Mouse (Mus musculus) liver, adult 2 months (tissue): ENCODE data around the gene Fto. TPM values are rescaled to one million over a fixed set of nuclear protein-coding genes. Genes with fewer than 3 reads are reported as not detected.

ENCODE experiments used
- DNase-seq: peaks from one replicate; pipeline ENCODE4 v3.0.0-alpha.2; 2011; ENCODE audit warnings: low read depth, low spot score; ENCODE audit errors: extremely low read depth
- H3K27ac ChIP-seq: fragments of 200-500 bp; replicated peaks from 2 replicates; pipeline ENCODE4 v1.5.1; 2012; ENCODE audit warnings: low read depth, mild to moderate bottlenecking, control low read depth, inconsistent platforms, low read length; ENCODE audit not compliant: insufficient read depth
- H3K27me3 ChIP-seq: fragments of 200-500 bp; 2 replicates; pipeline ENCODE4 v1.6.1; 2012; ENCODE audit warnings: mild to moderate bottlenecking, moderate library complexity, low read length, inconsistent platforms; ENCODE audit not compliant: control insufficient read depth, insufficient read depth
- H3K36me3 ChIP-seq: fragments of 200-500 bp; 2 replicates; pipeline ENCODE4 v1.6.1; 2012; ENCODE audit warnings: low read length, inconsistent platforms; ENCODE audit not compliant: control insufficient read depth, insufficient read depth
- H3K4me1 ChIP-seq: fragments of 200-500 bp; 2 replicates; pipeline ENCODE4 v1.6.1; 2011; ENCODE audit warnings: low read length; ENCODE audit not compliant: control insufficient read depth, insufficient read depth
- H3K4me3 ChIP-seq: fragments of 200-500 bp; 2 replicates; pipeline ENCODE4 v1.5.1; 2011; ENCODE audit warnings: low read depth, mild to moderate bottlenecking, control low read depth, low read length, moderate library complexity; ENCODE audit not compliant: insufficient read depth
- H3K79me2 ChIP-seq: fragments of 200-500 bp; 2 replicates; pipeline ENCODE4 v1.6.1; 2012; ENCODE audit warnings: inconsistent platforms, mild to moderate bottlenecking, low read length, moderate library complexity; ENCODE audit not compliant: control insufficient read depth, insufficient read depth
- H3K9ac ChIP-seq: fragments of 200-500 bp; 2 replicates; pipeline ENCODE4 v1.6.1; 2012; ENCODE audit warnings: low read depth, mild to moderate bottlenecking, control low read depth, inconsistent platforms, low read length
- CTCF ChIP-seq: fragments of 200-500 bp; IDR thresholded peaks from 2 replicates; pipeline ENCODE4 v1.5.1; 2011; ENCODE audit warnings: low read depth, low read length, control low read depth
- POLR2A ChIP-seq: fragments of 200-500 bp; IDR thresholded peaks from 2 replicates; pipeline ENCODE4 v1.6.1; 2011; ENCODE audit warnings: low read length, control low read depth; ENCODE audit not compliant: insufficient read depth; ENCODE audit errors: extremely low read depth
- WGBS: fragments of 180-500 bp; shearing (Covaris S2); methylation state at CpG from one replicate; pipeline ENCODE4 v1.1.7; 2018; 5-methylcytosine and 5-hydroxymethylcytosine counted together
- polyA plus RNA-seq: library from polyadenylated mRNA; depleted of rRNA; stranded (reverse); fragments of >200 nt; gene quantifications from 2 replicates; pipeline ENCODE4 v1.2.3, GENCODE M21; 2012
- total RNA-seq: library from RNA; depleted of rRNA; stranded (reverse); fragments of >200 nt; gene quantifications from 2 replicates; pipeline ENCODE4 v1.2.3, GENCODE M21; 2014

Gene Fto
- total and polyA plus RNA-seq, 2 experiments, result 14.1 to 15.6 TPM

DNA sequence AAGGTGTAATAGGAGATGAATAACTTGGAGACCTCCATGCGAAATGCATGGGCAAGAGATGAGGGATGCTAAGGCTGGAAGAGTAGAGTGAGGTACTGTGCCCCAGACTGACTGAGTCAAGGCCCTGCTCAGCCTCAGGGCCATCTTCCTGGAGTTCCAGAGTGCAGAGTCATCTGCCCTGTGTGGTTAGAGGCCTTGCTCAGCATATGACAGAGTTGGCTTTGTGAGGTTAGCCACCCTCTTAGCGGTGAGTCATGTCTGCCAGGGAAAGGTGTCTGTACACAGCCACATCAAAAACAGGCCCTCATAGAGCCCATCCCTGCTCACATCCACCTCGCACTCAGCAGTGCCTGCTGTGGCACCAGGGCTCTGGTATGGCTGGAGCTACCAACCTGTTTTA, 232.2 kb downstream of the Fto start:
- DNase-seq, result no peak
- H3K4me1 ChIP-seq, result no peaks in the 10 kb centered on the region
- TF ChIP-seq CTCF (no peak), POLR2A (no peak)
- H3K9ac ChIP-seq, result no peak overlapping the region
- no peak overlapping the region for H3K4me3 ChIP-seq
- no peaks in the 10 kb centered on the region; the same call in 1 of the 2 replicates for H3K79me2 ChIP-seq
- WGBS, result 98% methylated on average over 3 of the region's 3 CpGs
- no peaks in the 10 kb centered on the region for H3K27me3 ChIP-seq
- H3K36me3 ChIP-seq, result no peaks in the 10 kb centered on the region
- H3K27ac ChIP-seq, result no peak overlapping the region

DNA sequence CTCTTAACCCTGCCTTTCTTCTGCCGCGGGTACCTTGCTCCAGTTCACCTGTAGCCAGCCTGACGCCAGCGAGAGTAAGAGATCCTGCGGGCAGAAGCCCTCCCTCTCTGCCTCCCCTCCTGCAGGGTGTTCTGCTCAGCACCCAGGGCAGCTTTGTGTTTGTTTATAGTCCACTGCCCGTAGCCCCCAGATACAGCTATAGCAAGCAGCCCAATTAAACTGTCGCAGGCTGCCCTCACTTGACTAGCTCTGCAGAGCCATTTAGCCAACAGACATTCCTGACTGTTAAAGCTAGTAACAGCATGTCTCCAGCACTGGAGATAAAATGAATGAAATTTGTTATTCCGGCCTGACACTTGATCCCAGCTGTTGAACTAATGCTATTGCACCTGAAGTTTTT, 233.3 kb downstream of the Fto start:
- Histone ChIP-seq H3K27ac (no peak overlapping the region), H3K36me3 (no peaks in the 10 kb centered on the region), H3K79me2 (no peaks in the 10 kb centered on the region; the same call in 1 of the 2 replicates), H3K4me3 (no peak overlapping the region), H3K27me3 (no peaks in the 10 kb centered on the region), H3K9ac (no peak overlapping the region), H3K4me1 (no peaks in the 10 kb centered on the region)
- 63% methylated on average over 8 of the region's 8 CpGs for WGBS
- TF ChIP-seq CTCF, result no peak
- TF ChIP-seq POLR2A, result no peak
- DNase-seq, result no peak

DNA sequence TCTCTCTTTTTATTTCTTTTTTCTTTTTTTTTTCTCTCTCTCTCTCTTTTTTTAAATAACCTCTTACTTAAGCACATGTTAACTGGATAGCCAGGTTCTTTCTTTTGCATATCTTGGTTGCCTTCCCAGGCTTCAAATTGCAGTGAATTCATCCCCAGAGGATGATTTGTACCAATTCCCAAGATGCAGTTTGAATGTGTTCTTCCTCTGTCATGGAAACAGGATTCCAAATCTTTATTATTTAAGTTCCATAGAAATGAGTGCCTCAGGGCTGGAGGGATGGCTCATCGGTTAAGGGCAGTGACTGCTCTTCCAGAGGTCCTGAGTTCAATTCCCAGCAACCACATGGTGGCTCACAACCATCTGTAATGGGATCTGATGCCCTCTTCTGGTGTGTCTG, 236.8 kb downstream of the Fto start:
- Histone ChIP-seq H3K4me3 (no peak overlapping the region), H3K4me1 (no peaks in the 10 kb centered on the region), H3K27ac (no peak overlapping the region), H3K36me3 (no peaks in the 10 kb centered on the region), H3K79me2 (peaks cover 3% of the 10 kb centered on the region; the same call in 1 of the 2 replicates), H3K27me3 (no peaks in the 10 kb centered on the region), H3K9ac (no peak overlapping the region)
- 100% methylated on average over 1 of the region's 1 CpGs for WGBS
- DNase-seq, result no peak
- no peak for TF ChIP-seq POLR2A
- TF ChIP-seq CTCF, result no peak

DNA sequence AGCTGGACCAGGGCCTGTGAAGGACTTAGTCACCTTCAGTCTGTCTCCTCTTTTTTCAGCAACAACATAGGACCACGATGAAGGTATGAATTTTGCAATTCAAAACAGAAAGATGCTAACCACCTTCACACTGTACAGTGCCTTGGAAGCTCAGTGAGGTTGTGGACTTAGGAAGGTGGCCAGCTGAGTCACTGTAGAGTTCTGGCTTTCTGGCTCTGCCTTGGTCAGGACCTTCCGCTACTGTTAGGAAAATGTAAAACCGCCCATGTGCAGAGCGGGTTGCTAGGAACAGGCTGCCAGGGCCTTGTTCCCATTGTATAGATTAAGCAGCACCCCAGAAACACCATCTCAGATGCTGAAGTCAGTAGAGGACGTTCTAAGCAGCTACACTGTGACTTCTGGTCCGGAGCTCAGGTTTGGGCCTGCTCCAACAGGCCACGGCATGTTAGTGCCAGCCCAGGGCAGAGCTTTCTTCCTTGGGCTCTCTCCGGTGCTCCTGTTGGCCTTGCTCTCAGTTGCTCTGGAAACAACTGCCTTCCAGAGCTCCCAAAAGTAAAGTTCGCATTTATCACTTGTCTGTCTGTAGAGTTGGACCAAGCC, 237.9 kb downstream of the Fto start:
- Histone ChIP-seq H3K9ac (no peak overlapping the region), H3K27ac (no peak overlapping the region), H3K27me3 (no peaks in the 10 kb centered on the region), H3K4me1 (no peaks in the 10 kb centered on the region), H3K4me3 (no peak overlapping the region), H3K36me3 (no peaks in the 10 kb centered on the region), H3K79me2 (peaks cover 3% of the 10 kb centered on the region; the same call in 1 of the 2 replicates)
- peak; percentile 52 for DNase-seq
- TF ChIP-seq CTCF (no peak), POLR2A (no peak)
- 73% methylated on average over 9 of the region's 9 CpGs for WGBS

DNA sequence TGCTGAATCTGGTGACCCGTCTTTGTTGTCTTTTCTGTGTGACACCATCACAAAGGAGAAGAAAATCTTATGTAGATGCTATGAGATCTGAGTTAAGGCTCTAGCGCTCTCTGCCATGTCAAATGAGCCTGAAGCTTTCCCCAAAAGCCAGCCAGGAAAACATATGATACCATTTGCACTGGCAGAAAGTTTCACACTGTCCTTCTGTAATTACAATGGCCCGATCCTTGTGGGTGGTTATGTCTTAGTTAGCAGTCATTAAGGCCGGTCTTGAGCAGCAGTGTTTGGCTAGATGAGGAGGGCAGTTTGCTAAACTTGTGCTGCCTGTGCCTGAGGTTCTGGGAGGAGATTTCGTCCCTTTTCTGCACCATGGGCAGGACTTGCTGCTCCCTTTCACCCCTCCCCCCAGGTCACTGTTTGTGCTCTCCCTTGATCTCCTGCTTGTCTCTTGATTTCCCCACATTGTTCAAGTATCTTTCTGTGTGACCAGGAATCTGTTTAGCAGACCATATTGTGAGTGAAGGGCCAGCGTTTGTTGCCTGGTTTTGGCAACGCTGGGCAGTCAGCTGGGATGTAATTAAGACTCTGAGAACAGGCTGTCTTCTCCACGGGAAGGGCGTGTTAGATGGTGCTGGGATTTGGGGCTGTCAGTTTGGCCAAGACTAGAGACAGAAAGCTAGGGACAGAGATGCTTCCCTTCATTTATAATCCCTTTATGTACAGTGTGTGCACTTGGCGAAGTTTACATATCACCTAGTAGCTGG, 238.6 kb downstream of the Fto start:
- Histone ChIP-seq H3K4me3 (no peak overlapping the region), H3K9ac (no peak overlapping the region), H3K36me3 (no peaks in the 10 kb centered on the region), H3K27me3 (no peaks in the 10 kb centered on the region), H3K27ac (no peak overlapping the region), H3K4me1 (no peaks in the 10 kb centered on the region), H3K79me2 (peaks cover 3% of the 10 kb centered on the region; the same call in 1 of the 2 replicates)
- DNase-seq, result no peak
- TF ChIP-seq CTCF (no peak), POLR2A (no peak)
- WGBS, result 83% methylated on average over 10 of the region's 10 CpGs

DNA sequence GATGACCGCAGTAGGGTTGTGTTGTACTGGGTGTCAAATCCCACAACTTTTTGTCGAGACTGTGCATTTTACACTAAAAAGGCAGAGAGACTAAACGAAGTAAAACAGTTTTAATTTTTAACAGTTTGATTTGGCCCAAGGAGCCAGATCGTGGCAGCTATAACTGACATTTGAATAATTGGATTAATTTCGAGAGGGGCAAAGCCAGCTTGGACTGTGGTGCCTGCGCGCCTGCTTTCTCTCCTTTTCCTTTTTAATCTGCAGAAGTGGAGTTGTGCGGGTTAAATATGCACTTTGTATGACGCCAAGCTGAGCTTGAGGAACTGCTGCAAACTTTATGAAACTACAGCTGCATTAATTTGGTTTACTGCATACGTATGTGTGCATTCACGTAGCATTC, 239.3 kb downstream of the Fto start:
- H3K27ac ChIP-seq, result no peak overlapping the region
- H3K27me3 ChIP-seq, result no peaks in the 10 kb centered on the region
- H3K4me1 ChIP-seq, result no peaks in the 10 kb centered on the region
- no peak overlapping the region for H3K4me3 ChIP-seq
- H3K36me3 ChIP-seq, result no peaks in the 10 kb centered on the region
- DNase-seq, result no peak
- 97% methylated on average over 11 of the region's 11 CpGs for WGBS
- TF ChIP-seq CTCF (no peak), POLR2A (no peak)
- no peak overlapping the region for H3K9ac ChIP-seq
- H3K79me2 ChIP-seq, result peaks cover 3% of the 10 kb centered on the region; the same call in 1 of the 2 replicates
